Mouse (Mus musculus): ENCODE measurements around the gene Inhbe.

Inhbe gene

DNA sequence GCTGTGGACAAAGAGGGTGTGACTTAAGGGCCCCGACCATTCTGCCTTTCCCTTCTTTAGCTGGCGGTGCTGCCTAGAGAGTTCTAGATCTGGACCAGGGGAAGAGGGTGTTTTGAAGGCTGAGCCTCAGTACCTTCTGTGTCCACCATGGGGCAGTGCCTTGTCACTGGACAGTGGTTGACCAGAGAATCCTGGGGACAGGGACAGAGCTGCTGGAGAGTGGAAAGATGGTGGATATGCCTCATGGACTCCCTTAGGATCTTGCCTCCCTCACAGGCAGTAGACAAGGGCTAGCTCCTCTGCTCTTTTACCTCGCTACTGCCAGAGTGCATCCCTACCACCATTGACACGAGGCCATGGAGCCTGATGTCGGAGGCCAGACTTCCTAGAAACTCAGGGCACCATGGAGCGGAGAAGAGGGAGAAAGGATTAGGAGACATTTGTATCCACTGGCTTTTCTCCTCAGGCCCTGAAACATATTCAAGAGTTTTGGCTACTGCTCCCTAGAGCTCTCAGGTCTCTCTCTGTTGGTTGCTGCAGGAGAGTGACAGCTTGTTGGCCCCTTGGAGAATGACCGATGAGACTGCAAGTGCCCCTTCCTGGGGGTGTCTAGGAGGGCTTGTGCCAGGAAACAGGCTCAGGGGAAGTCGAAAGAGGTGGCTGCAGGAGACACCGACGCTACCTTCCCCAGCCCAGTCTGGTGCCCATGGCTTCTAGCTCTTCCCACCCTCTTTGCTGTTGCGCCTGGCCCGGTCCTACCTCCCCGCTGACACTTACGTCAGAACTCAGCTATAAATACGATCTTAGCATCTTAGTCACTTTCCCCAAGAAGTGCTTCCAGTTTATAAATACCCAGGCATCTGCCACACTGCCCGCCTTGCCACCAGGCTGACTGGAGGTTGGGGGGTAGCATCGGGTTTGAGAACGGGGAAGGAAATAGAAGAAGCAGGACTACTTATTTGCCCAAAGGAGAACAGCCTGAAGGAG is at the start of gene Inhbe:
Inhbe (minus strand) TSS at position 503 of the 987 bp plus-strand sequence.
- DNase-seq, result no peak

DNA sequence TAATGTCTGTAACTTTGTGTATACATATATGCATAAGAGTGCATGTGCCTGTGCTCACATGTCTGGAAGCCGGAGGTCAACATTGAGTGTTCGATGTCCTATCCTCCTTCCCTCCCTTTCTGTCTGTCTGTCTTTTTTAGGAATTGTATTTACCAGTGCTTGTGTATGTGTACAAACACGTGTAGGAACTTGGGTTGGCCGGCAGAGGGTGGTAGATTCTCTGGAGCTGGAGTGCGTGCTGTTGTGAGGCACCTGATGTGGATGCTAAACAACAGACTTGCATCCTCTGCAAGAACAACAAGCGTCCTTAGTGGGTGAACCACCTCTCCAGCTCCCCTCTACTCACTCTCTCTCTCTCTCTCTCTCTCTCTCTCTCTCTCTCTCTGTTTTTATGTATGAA is 37.6 kb upstream of the Inhbe start:
- no peak for DNase-seq

DNA sequence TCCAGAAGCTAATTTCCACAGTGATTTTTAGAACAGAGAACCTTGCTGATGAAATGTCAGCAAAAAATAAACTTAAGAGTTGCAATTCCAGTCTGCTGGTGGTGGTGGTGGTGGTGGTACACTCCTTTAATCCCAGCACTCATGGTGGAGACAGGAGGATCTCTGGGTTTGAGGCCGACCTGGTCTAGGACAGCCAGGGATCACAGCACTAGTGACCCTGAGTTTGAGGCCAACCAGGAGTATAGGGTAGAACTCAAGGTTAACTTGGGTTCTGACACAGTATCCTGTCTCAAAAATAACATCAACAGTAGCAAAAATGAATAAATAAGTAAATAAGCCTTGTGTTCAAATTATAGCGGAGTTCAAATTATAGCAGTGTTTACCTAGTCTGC is 27.5 kb upstream of the Inhbe start:
- no peak for DNase-seq

DNA sequence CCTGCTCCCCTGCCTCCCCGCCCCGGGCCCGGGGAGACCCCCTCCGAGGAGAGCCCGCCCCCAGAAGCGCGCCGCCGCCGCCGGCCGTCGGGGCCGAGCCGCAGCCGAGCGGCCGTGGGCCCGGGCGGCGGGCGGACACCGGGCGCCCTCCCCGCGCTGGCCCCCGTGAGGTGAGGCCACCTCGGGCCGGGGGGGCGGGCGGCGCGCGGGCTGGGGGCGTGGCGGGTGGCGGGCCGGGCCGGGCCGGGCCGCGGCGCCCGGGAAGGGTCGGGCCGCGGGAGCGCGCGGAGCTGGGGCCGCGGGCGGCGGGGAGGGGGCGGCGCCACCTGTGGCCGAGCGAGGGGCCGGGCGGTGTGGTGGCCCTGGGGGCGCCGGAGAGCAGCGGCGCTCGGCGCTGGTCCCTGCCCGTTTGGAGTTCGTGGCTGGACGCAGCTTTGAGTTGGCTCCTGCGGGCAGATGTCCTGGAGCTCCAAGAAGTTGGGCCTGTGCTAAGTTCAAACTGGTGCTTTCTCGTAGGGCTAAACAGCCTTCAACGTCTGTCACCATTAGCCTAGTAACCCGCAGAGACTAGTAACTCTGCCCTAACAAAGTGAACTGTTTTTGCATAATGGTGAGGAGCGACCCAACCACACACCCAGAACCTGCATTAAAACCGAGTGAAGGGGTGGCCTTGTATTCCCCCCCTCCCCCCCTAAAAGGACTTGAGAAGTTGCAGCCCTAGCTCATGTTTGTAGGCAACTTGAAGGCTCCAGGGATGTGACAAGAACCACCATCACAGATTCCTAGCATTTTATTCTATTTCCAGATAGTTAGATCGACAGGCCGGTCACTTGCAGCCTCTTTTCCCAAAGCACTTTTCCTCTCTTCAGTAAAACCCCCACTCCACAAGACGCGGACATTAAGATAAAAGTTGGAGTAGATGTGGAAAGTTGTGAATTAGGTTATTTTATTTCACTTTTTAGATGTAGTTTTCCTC is 26.8 kb upstream of the Inhbe start:
- peak; percentile 65 to 74 for DNase-seq

DNA sequence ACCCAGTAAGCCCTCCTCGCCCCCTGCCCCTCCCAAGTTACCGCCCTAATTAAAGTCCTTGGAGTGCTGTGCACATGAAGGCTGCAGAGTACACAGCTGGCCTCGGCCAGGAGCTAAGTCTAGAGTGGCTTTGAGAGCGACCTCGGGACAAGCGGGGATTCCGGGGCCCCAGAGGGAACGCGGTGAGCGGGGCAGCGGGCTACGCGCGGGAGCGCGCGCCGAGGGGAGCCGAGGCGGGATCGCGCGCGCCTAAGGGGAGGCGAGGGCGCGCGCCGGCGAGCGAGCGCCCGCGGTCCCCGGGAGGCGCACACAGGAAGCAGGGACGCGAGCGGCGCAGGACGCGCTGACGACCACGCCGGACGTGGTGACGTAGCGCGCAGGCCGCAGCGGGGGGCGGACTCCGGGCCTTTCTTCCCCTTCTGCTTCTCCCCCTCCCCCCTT is 26.1 kb upstream of the Inhbe start, which contains the start of gene R3hdm2:
R3hdm2 (plus strand) TSS at position 77 of the 441 bp plus-strand sequence.
- peak; percentile 90 to 94 for DNase-seq

DNA sequence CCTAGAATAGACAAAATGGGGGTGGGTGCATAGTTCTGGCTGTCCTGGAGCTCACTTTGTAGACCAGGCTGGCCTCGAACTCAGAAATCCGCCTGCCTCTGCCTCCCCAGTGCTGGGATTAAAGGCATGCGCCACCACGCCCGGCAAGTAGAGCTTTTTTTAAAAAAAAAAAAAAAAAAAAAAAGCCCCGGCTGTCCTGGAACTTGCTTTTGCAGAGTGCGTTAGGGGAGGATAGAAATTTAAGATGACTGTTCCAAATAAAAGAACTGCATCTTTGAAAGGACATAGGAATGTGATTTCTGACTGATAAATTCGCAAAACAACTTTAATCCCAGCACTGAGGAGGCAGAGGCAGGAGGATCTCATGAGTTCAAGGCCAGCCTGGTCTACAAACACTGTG is 25.4 kb upstream of the Inhbe start:
- DNase-seq, result no peak

DNA sequence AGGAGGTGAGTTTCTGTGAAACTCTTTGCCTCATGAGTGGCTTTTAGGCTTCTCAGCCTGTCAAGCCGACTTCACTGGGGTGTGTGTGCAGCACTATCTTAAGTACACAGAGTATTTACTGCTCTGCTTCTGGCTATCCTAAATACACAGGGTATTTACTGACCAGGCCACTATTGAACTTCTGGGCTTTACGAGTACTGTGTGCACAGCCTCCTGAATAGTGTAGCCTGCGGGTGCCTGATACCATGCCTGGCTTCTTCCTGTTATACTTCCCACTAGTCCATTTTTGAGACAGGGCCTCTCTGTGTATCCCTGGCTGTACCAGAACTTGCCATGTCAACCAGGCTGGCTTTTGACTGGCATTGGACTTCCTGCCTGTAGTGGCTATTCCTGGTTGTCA is 23.5 kb upstream of the Inhbe start:
- no peak for DNase-seq

DNA sequence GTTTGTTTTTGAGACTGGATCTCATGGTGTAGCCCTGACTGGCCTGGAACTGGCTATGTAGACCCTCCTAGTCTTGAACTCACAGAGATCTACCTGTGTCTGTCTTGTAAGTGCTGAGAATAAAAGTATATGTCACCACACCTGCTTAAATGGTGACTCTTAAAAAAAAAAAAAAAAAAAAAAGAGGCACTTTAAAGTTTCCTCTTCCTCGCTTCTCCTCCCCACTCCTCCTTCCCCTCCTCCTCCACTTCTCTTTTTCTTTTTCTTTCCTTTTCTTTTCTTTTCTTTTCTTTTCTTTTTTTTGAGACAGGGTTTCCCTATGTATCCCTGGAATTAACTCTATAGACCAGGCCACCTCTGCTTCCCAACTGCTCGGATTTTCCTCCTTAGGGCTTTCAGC is 16.8 kb upstream of the Inhbe start:
- no peak for DNase-seq

DNA sequence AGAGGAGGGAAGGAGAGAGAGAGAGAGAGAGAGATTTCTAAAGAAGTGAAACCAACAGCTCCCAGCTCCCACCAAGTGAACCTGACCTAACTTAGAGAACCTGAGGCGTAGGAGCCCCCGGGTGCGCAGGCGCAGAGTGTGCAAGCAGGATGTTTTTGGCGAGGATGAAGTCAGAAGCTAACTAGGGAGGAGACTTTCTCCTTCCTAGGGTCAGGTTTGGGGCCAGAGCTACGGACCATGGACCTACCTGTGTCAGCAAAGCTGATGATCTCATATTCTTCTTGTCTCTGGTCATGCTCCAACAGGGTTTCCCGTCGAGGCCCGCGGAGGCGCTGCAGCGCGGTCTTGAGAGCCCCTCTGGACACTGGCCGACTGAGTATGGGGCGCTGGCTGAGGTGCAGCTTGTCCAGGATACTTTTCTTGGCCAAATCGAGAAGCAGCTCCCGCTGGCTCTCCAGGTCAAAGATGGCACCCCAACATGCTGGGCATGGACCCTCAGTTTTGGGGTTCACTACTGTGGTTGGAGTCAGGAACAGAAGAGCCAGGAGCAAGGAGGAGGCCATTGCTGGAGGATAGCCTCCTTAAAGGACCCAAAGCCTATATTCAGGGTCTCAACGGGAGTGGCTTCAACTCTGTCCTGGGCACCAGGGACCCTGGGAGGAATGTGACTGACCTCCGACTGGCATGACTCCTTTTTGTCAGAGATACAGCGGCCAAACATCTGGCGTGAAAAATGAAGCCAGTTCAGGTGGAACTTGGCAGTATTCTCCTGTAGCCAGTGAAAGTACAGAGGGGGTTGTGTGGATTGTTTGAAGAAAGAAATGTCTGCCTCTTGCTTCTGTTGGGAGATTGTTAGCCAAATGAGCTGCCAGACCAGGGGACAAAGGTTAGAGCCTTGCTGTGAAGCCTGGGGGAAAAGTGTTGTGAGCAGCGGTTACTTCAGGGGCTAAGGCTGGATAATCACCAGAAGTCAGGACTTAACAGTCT is 15.9 kb upstream of the Inhbe start, which contains the start of gene Inhbc:
Inhbc (minus strand) TSS at position 598 of the 987 bp plus-strand sequence.
- no peak for DNase-seq

DNA sequence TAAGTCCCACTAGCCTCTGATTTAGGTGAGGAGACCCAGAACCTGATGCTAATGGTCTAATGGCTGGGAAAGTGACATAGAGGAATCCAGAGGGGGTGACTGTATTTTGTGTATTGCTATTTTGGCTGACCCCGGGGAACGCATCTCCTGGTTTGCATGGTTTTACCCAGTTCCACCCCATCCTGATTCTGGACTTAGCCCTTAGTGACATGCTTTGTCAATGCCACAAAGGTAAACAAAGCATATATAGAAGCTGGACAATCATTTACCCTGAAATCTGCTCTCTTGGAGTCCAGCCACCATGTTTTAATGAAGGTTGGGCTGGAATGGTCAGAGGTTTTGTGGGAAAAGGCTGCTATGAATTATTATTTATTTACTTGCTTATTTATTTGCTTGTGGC is 14.1 kb upstream of the Inhbe start:
- DNase-seq, result no peak

DNA sequence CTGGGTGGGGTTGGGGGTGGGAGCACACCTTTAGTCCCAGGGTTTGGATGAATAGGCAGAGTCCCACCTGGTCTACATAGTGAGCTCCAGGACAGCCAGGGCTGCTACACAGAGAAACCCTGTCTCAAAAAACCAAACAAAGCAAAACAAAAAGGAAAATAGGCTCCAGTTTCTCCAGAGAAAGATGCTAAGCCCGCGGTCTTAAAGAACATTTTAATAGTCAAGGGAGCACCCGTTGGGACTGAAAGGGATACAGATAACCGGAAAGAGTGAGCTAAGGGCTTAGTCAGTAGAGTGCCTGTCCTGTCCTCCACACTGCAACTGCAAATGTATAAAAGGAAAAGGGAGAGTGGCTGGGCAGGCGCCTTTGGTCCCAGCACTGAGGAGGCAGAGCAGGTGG is 12.9 kb upstream of the Inhbe start:
- no peak for DNase-seq

DNA sequence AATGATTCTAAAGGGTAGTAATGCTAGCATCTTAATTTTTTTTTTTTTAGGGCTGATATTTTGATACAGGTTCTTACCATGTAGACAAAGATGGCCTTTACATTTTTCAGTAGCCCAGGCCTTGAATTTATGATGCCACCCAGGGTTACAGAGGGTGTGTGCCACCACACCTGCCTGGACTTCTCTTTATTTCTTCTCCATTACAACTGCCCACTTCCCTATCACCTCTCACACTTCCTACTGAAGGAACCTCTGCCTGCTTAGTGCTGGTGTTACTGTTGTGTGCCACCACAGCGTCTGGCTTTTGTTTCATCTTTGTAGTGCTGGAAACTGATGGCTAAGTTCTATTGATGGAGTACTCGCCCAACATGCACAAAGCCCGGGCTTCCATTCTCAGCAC is 6.5 kb upstream of the Inhbe start:
- DNase-seq, result no peak

DNA sequence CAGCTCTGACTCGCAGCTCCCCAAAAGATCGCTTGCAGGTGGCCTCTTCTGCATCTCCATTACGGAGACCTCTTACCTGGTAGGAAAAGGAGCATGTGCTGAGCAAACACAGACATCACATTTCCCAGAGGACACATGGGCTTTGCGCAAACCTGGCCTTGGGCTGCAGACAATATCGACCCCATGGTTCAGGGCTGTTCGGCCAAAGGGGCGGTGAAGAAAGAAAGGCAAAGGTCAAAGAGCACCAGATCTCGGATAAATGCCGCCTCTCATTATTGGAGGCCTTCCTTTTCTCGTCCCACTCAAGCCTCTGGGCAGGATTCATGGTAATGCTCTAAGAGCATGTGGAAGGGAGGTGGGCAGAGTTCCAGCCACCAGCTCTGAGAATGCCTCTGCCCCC is 1.1 kb upstream of the Inhbe start:
- no peak for DNase-seq

DNA sequence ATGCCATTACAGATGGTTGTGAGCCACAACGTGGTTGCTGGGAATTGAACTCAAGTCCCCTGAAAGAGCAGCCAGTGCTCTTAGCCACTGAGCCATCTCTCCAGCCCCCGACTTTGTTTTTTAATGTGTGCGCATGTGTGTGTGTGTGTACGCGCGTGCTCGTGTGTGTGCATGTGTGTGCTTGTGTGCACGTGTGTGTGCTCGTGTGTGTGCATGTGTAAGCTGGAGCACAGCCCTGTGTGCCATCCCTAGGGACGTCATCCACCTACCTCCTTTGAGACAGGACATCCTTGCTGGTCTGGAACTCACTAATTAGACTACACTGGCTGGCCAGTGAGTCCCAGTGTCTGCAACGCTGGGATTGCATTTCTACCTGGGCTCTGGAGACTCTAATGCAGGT is 1.4 kb downstream of the Inhbe start:
- no peak for DNase-seq

DNA sequence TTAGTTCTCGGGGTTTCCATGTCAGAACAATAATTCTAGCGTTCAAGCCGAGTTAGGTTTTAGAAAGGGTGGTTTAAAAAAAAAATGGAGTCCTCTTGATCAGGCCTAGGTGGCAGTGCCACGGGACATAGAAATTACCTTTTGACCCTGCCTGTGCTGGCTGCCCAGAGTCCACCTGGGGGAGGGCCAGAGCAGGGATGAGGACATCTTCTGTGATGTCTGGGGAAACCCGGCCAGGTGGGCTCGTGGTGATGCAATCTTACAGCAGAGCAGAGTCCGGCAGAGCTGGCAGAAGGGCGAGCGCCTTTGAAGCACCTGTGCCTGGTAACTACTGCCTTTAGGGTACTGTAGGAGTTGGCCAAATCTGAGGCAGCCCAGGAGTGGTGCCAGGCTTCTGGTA is 2.0 kb downstream of the Inhbe start:
- no peak for DNase-seq

DNA sequence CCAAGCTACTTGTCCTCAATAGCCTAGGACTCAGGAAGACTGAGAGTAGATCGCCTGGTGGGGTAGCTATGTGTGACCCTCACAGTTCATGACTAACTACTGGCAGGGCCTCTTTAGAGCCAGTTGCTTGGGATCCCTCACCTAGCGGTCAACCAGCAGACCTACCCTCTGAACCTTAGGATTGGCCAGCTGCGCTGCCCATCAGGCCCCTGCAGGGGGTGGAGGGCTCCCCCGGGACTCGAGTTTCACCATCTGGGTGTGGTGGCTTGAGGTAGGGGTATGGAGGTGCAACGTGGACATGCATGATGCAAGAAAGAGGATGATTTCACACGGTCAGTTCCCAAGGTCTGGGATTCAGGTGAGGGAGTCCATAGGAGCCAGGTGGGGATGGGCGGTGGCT is 2.5 kb downstream of the Inhbe start:
- DNase-seq, result no peak

DNA sequence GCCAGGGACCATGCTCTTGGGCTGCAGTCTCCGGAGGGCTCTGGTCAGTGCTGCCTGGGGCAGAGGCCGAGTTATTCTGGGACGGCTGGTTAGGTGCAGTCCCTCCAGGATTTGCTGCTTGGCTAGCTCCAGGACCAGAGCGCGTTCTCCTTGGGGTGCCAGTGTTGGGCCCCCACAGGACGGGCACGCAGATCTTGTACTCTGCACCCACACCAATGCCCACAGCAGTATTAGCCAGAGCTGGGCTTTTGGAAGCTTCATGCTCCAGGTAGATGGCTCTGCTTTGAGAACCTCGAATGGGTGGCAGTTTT is 3.0 kb downstream of the Inhbe start:
- DNase-seq, result no peak

DNA sequence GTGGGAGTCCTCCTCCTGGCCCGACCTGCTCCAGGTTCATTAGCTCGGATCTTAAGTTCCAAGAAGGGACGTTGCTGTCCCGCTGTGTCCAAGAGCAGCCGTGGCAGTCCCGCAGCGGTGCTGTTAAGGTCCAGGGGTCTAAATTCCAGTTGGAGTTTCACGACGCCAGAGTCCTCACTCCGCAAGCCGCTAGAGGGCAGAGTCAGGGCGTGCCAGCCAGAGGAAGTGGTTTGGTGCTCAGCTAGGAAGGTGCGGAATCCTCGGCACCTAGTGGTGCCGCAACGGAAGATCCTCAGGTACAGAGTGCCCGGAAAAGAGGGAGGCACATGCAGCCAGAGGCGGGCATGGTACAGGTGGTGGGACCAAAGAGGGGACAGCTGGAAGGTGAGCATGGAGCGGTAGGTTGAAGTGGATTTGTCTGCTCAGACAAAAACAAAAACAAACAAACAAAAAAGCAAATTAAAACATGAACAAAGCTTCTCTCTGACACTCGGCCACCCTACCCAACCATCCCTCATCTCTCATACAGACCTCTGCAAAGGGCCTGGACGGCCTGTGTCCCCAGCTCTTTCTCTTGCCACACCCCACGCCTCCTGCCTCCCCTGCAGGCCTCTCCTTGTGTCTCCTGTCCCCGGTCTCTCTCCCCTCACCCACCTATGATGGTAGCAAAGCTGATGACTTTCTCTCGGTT is 3.5 kb downstream of the Inhbe start:
- DNase-seq, result peak; percentile 76 to 78

DNA sequence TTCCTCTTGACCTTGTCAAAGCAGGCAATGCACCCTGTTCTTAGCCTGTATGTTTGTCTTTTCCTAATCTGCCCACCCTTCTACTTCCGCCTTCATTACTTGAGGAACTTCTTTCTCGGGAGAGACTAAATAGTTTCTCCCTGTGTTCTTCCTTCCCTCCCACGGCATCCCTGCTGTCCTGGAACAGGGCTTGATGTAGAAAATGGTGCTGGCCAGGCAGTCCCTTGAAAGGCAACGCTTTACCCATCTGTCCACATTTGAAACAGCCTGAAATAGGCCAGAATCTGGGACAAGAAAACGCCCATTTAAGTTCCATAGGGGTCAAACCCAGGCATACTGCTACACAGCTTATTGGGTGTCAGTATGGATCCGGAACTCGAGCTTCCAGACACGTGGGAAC is 4.4 kb downstream of the Inhbe start:
- no peak for DNase-seq

DNA sequence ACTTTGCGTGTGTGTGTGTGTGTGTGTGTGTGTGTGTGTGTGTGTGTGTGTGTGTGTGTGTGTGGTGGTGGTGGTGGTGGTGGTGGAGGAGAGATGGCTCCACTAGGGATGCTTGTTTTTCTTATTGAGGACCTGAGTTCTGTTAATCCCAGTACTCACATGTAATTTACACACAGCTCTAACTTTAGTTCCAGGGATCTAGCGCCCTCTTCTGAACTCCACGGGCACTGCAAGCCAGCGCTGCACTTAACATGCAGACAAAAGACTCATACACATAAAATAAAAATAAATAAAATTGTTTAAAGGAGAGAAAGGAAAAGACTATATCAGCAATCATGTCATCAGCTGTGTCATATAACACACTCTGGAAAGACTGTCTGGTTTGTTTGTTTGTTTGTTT is 5.3 kb downstream of the Inhbe start:
- DNase-seq, result no peak

DNA sequence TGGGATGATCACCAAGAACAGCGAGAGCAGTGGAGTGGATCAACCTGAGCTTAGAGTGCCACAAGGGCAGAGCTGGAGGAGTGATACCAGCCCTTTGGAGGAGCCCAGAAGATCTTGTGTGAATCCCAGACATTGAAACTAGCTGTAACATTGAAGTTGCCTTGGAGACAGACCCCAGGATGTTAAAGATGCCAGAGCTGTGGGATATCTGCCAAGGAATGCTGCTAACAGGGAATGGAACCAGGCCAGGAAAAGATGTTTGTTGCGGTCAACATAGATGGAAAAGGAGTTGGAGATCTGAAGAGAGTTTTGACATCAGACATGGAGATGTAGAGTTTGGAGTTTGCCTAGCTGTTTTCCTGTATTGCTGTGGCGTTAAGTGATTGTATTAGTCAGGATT is 8.0 kb downstream of the Inhbe start:
- no peak for DNase-seq

DNA sequence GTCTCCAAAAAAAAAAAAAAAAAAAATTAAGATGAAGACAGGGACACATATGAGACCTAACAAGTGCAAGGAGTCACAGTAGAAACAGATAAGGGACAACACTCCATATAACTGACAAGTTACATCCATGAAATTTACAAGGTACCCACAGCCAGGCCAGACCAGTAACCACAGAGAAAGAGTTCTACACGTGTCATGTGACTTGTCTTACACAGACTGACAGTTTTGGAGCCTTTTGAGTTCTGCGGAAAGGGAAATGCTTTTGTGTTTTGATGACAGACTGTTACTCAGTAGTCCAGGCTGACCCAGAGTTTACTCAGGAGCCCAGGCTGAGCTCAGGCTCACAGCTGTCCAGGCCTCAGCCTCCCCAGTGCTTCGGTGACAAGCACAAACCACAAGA is 11.2 kb downstream of the Inhbe start:
- DNase-seq, result no peak
